Mouse (Mus musculus) CD8-positive naive resting alpha-beta T cell, adult 2 months (primary cell): ENCODE results near the gene Amy1.
"Not testable (repeated sequence)": the region's sequence is repeated elsewhere in the genome, so short reads cannot be mapped to it uniquely, and the experiment has no call there.

Experiments
- DNase-seq, 2 experiments: peaks; one replicate each; pipeline ENCODE4 v3.0.0; 2022; ENCODE audit warnings: low read depth in 2 of 2, low spot score in 2 of 2

Gene Amy1

GRCm38 (mm10) chr3:113606599-113606998 is at the start of gene Amy1:
Gene Amy1, minus strand, starts transcription at chr3:113606699.
- no peak for DNase-seq

GRCm38 (mm10) chr3:113654335-113654734 is 47.8 kb upstream of the Amy1 start:
- no peak for DNase-seq

GRCm38 (mm10) chr3:113651386-113651785 is 44.9 kb upstream of the Amy1 start:
- not testable (repeated sequence) for DNase-seq

GRCm38 (mm10) chr3:113639545-113639944 is 33.0 kb upstream of the Amy1 start:
- no peak for DNase-seq

GRCm38 (mm10) chr3:113634220-113634619 is 27.7 kb upstream of the Amy1 start:
- no peak for DNase-seq

GRCm38 (mm10) chr3:113631611-113632010 is 25.1 kb upstream of the Amy1 start:
- no peak for DNase-seq

GRCm38 (mm10) chr3:113630564-113630963 is 24.1 kb upstream of the Amy1 start:
- peak in 1 of 2 experiments; percentile 5 for DNase-seq

- peak; percentile 90 for DNase-seq
Observed at GRCm38 (mm10) chr3:113629606-113630359, 23.3 kb upstream of the Amy1 start, which contains the start of gene Rnpc3. Gene Rnpc3, minus strand, starts transcription at chr3:113630149.

- DNase-seq, result no peak
Observed at GRCm38 (mm10) chr3:113590844-113591243, 15.7 kb downstream of the Amy1 start.

GRCm38 (mm10) chr3:113574578-113574977 is 31.9 kb downstream of the Amy1 start:
- DNase-seq, result no peak

- no peak for DNase-seq
Observed at GRCm38 (mm10) chr3:113574138-113574537, 32.4 kb downstream of the Amy1 start.

GRCm38 (mm10) chr3:113572158-113572557 is 34.3 kb downstream of the Amy1 start:
- no peak for DNase-seq

- DNase-seq, result no peak
Observed at GRCm38 (mm10) chr3:113539692-113540091, 66.8 kb downstream of the Amy1 start.

GRCm38 (mm10) chr3:113532328-113532727 is 74.2 kb downstream of the Amy1 start, which contains the start of gene Amy2a1:
Gene Amy2a1, minus strand, starts transcription at chr3:113532428.
- DNase-seq, result not testable (repeated sequence)
